Mouse (Mus musculus) large intestine, adult 2 months (tissue): ENCODE measurements around the gene Hoxb13. TPM values are rescaled to one million over a fixed set of nuclear protein-coding genes. Genes with fewer than 3 reads are reported as not detected.

Experiments
- DNase-seq: peaks from one replicate; pipeline ENCODE4 v3.0.0-alpha.2; 2012; ENCODE audit warnings: low read depth, low spot score
- WGBS: fragments of 180-500 bp; shearing (Covaris S2); methylation state at CpG from one replicate; pipeline ENCODE4 v1.1.7; 2018; 5-methylcytosine and 5-hydroxymethylcytosine counted together
- polyA plus RNA-seq: library from polyadenylated mRNA; depleted of rRNA; stranded (reverse); fragments of >200 nt; gene quantifications from 2 replicates; pipeline ENCODE4 v1.2.3, GENCODE M21; 2012; rRNA removed

Gene Hoxb13
- polyA plus RNA-seq, 1 experiment: not detected

DNA sequence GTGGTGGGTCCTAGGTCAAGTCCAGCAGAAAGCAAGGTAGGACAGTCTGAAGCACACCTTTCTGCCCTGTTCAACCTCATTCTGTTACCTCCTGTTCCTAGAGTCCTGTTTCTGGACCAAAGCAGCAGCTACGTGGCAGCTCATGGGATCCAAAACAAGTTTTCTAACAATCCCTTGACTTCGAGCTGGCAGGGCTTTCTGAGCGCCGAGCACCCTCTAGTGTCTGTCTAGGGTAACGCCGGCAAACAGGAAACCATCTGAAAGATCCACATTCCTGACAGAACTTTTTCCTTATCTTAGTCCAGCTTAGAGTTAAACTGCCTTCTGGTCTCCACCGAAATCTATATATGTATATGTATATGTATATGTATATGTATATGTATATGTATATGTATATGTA, 46.1 kb downstream of the Hoxb13 start:
- 1% methylated on average over 7 of the region's 7 CpGs for WGBS
- DNase-seq: peak; percentile 33

Other genes with a start within 250 kb of the Hoxb13 start
- not detected in 2 replicates for gene Igf2bp1, start 188.4 kb upstream of the Hoxb13 start, polyA plus RNA-seq
- 13.0 and 48.1 TPM in 2 replicates for gene Gip, start 169.8 kb upstream of the Hoxb13 start, polyA plus RNA-seq
- gene Snf8, start 159.4 kb upstream of the Hoxb13 start, polyA plus RNA-seq: 45.5 and 45.6 TPM in 2 replicates
- 41.3 and 41.4 TPM in 2 replicates for gene Ube2z, start 128.9 kb upstream of the Hoxb13 start, polyA plus RNA-seq
- gene Atp5g1, start 118.6 kb upstream of the Hoxb13 start, polyA plus RNA-seq: 1,161 and 1,322 TPM in 2 replicates
- gene Calcoco2, start 82.4 kb upstream of the Hoxb13 start, polyA plus RNA-seq: not detected in 2 replicates
- gene Ttll6, start 60.5 kb upstream of the Hoxb13 start, polyA plus RNA-seq: 0.10 TPM in 1 of 2 replicates, not detected in the other
- 0.25 and 16.0 TPM in 2 replicates for gene Hoxb9, start 77.1 kb downstream of the Hoxb13 start, polyA plus RNA-seq
- gene Hoxb8, start 87.6 kb downstream of the Hoxb13 start, polyA plus RNA-seq: 2.6 and 11.7 TPM in 2 replicates
- gene Hoxb7, start 92.3 kb downstream of the Hoxb13 start, polyA plus RNA-seq: 1.4 and 6.5 TPM in 2 replicates
- 4.7 and 23.1 TPM in 2 replicates for gene Hoxb6, start 98.2 kb downstream of the Hoxb13 start, polyA plus RNA-seq
- gene Hoxb5, start 109.0 kb downstream of the Hoxb13 start, polyA plus RNA-seq: 2.6 and 5.1 TPM in 2 replicates
- gene Hoxb4, start 124.0 kb downstream of the Hoxb13 start, polyA plus RNA-seq: 2.5 and 3.0 TPM in 2 replicates
- 2.3 and 3.4 TPM in 2 replicates for gene Hoxb3, start 129.0 kb downstream of the Hoxb13 start, polyA plus RNA-seq
- 3.8 and 4.8 TPM in 2 replicates for gene Hoxb2, start 156.2 kb downstream of the Hoxb13 start, polyA plus RNA-seq
- gene Hoxb1, start 171.4 kb downstream of the Hoxb13 start, polyA plus RNA-seq: not detected in 2 replicates